Mouse (Mus musculus) brain, embryonic 14.5 days (tissue): ENCODE measurements around the gene D17Wsu92e. TPM values are rescaled to one million over a fixed set of nuclear protein-coding genes. Genes with fewer than 3 reads are reported as not detected.
"Not testable (repeated sequence)": the region's sequence is repeated elsewhere in the genome, so short reads cannot be mapped to it uniquely, and the experiment has no call there.

Experiments
- DNase-seq: peaks from one replicate; pipeline ENCODE4 v3.0.0-alpha.2; 2011; ENCODE audit warnings: low read depth
- CTCF ChIP-seq: fragments of 200-500 bp; IDR thresholded peaks from 2 replicates; pipeline ENCODE4 v1.5.1; 2012; ENCODE audit warnings: inconsistent platforms, mild to moderate bottlenecking, moderate library complexity, borderline replicate concordance; ENCODE audit not compliant: insufficient read depth, insufficient read length; ENCODE audit errors: extremely low read depth
- POLR2A ChIP-seq: fragments of 200-500 bp; IDR thresholded peaks from 2 replicates; pipeline ENCODE4 v1.6.1; 2012; ENCODE audit warnings: mild to moderate bottlenecking, inconsistent platforms, borderline replicate concordance; ENCODE audit not compliant: poor library complexity, insufficient read depth, insufficient read length, severe bottlenecking; ENCODE audit errors: extremely low read depth
- polyA plus RNA-seq: library from polyadenylated mRNA; depleted of rRNA; stranded (reverse); fragments of >200 nt; gene quantifications from 2 replicates; pipeline ENCODE4 v1.2.3, GENCODE M21; 2012; rRNA removed

The D17Wsu92e gene
- polyA plus RNA-seq, result 46.7 and 56.5 TPM in 2 replicates

- TF ChIP-seq POLR2A (peak; percentile 56; the same call in 1 of the 2 replicates), CTCF (no peak)
- peak; percentile 99 for DNase-seq
Measured at GRCm38 (mm10) chr17:27820568-27821406, at the start of gene D17Wsu92e. Gene D17Wsu92e, minus strand, starts transcription at chr17:27820648.

GRCm38 (mm10) chr17:27866737-27867136, 46.3 kb upstream of the D17Wsu92e start:
- no peak for TF ChIP-seq CTCF
- no peak for TF ChIP-seq POLR2A
- DNase-seq, result no peak

- no peak for DNase-seq
- TF ChIP-seq CTCF (no peak), POLR2A (no peak)
Measured at GRCm38 (mm10) chr17:27865461-27865860, 45.0 kb upstream of the D17Wsu92e start.

GRCm38 (mm10) chr17:27859131-27859530, 38.7 kb upstream of the D17Wsu92e start:
- DNase-seq, result no peak
- no peak for TF ChIP-seq CTCF

- no peak for DNase-seq
- TF ChIP-seq CTCF (no peak), POLR2A (no peak)
Measured at GRCm38 (mm10) chr17:27857649-27858475, 37.4 kb upstream of the D17Wsu92e start.

- DNase-seq, result peak; percentile 70
- no peak for TF ChIP-seq POLR2A
- TF ChIP-seq CTCF, result no peak
Measured at GRCm38 (mm10) chr17:27856798-27857648, 36.6 kb upstream of the D17Wsu92e start.

- DNase-seq, result peak; percentile 88
- no peak for TF ChIP-seq CTCF
- peak; percentile 79 for TF ChIP-seq POLR2A
Measured at GRCm38 (mm10) chr17:27856265-27856797, 35.9 kb upstream of the D17Wsu92e start, which contains the start of gene Uhrf1bp1. Gene Uhrf1bp1, plus strand, starts transcription at chr17:27856441.

- DNase-seq, result no peak
- TF ChIP-seq CTCF, result no peak
- no peak for TF ChIP-seq POLR2A
Measured at GRCm38 (mm10) chr17:27851076-27851475, 30.6 kb upstream of the D17Wsu92e start.

GRCm38 (mm10) chr17:27848351-27848750, 27.9 kb upstream of the D17Wsu92e start:
- no peak for DNase-seq
- TF ChIP-seq CTCF (no peak), POLR2A (no peak)

GRCm38 (mm10) chr17:27839469-27840252, 19.2 kb upstream of the D17Wsu92e start:
- DNase-seq, result peak; percentile 99
- peak; percentile 35; the same call in 1 of the 2 replicates for TF ChIP-seq POLR2A
- 0 out of 2 replicates have a peak, but pooled peaks have one; percentile 8 for TF ChIP-seq CTCF

- DNase-seq, result not testable (repeated sequence)
Measured at GRCm38 (mm10) chr17:27837850-27838249, 17.4 kb upstream of the D17Wsu92e start, which contains the start of gene Snrpc. Gene Snrpc, plus strand, starts transcription at chr17:27838150.
